Mouse (Mus musculus): ENCODE measurements around the gene Ccin.

Gene Ccin

DNA sequence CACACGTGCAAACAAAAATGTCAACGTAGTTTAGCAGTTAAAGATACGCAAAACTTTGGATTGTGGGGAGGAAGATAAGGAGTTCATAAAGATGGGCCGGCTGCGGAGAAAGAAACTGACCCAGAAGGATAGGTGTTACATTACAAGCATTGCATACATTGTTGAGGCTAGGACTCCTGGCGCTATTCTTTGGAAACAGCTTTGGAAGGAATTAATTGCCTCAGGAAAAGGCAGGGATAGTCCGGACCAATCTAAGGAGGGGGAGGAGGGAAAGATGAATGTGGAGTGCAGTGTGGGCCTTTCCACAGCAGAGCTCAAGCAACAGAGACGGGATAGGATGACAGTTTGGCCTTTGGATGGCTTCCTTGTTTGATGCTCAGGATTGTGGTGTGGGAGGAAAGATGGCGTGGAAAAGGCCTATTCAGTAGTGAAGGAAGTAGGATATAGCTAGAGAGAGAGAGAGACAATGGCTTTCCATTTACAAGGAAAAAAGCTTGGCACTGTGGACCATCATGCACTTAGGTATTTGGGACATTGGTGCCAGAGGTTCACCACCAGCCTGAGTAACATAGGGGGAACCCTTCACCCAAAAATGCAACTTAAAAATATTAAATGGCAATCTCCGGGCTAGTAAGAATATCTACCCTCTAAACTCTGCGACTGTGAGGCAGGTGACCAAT lies 30.2 kb downstream of the Ccin start:
- DNase-seq (ENCODE audit: low spot score in 2 of 2) = no peak

DNA sequence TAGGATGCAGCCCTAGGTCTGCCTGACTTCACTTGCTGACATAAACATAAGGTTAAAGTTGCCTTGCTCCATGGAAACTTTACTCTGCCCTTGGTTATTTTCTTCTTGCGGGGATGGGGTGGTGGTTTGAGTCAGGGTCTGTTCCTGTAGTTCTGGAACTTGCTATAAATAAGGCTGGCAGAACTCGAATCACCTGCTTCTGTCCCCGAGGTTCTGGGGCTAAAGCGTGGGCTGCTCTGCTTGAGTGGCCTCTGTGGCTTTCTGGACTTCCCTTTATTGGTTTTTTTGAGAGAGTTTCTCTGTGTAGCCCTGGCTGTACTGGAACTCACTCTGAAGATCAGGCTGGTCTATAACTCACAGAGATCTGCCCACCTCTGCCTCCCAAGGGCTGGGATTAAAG lies 32.8 kb downstream of the Ccin start:
- DNase-seq (ENCODE audit: low spot score in 2 of 2) = no peak

GRCm38 (mm10) chr4:44016791-44017190 lies 33.5 kb downstream of the Ccin start:
- no peak for DNase-seq (ENCODE audit: low spot score in 2 of 2)

- DNase-seq (ENCODE audit: low spot score in 2 of 2) = peak in 1 of 2 experiments; percentile 4
Measured at GRCm38 (mm10) chr4:44022323-44022722, 39.0 kb downstream of the Ccin start.

- peak in 1 of 2 experiments; percentile 17 for DNase-seq (ENCODE audit: low spot score in 2 of 2)
Measured at GRCm38 (mm10) chr4:44022766-44023165, 39.5 kb downstream of the Ccin start.

GRCm38 (mm10) chr4:44023681-44024080 lies 40.4 kb downstream of the Ccin start:
- DNase-seq (ENCODE audit: low spot score in 2 of 2) = peak in 1 of 2 experiments; percentile 17

- DNase-seq (ENCODE audit: low spot score in 2 of 2) = peak in 1 of 2 experiments; percentile 19
Measured at GRCm38 (mm10) chr4:44024241-44024640, 41.0 kb downstream of the Ccin start.

DNA sequence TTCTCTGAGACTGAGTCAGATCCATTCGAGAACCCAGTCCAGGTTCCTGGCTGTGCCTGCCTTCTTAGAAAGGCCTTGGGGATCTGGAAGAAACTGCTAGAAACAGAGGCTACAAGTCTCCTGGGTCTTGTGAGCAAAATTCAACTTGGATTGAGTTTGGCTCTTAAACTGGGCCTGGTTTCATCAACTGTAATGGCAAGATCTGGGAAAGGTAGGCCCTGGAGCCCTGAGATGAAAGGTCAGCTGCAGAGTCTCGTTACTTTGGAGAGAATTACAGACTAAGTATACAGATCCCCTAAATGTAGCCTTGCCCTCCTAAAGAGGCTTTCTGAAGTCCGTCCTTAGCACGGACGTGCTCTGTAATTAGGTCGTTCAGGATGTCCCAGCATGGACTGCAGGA lies 42.3 kb downstream of the Ccin start:
- DNase-seq (ENCODE audit: low spot score in 2 of 2) = no peak

- DNase-seq (ENCODE audit: low spot score in 2 of 2) = peak; percentile 57 to 58
Measured at GRCm38 (mm10) chr4:44028303-44029135, 45.2 kb downstream of the Ccin start.

DNA sequence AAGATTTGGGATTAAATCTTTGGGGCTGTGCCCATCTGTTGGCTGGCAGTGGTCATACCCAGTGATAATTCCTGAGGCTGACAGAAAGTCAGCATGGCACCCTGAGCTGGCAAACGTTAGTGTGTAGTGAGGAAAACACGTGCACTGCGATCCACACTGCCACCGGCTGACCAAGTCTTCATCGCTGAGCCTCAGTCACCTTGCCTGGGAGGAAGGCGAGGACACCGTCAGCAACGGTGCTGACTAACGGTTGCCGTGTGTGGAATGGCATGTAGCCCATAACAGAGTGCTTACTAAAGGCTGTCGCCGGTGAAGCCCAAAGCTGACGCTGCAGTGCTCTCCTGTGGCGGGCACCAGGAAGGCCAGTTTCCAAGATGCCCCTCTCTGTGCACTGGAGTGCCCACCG lies 46.4 kb downstream of the Ccin start:
- DNase-seq (ENCODE audit: low spot score in 2 of 2) = peak in 1 of 2 experiments; percentile 31

DNA sequence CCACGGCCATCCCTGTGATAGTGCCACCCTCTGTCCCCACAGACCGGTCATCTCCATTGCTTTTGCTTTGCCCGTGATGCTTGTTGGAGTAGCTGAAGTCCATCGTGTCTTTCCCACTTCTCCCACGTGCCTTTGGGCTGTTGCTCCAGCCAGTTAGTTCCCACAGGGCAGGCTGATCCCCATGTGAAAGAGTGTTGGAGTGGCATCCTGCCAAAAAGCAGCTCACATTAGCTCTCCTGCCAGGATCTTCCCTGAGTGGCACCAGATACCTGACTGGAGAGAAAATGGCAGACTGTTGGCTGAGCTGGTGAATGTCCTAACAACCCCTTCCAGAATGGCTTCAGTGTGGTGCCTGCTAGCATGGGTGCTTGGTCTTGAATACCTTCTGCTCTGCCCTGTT lies 48.2 kb downstream of the Ccin start:
- peak; percentile 61 to 62 for DNase-seq (ENCODE audit: low spot score in 2 of 2)

Data from right cerebral cortex, postnatal 10 days (tissue).